21 mouse cellular contexts compared by ENCODE assay signal in the genomic region with DNA sequence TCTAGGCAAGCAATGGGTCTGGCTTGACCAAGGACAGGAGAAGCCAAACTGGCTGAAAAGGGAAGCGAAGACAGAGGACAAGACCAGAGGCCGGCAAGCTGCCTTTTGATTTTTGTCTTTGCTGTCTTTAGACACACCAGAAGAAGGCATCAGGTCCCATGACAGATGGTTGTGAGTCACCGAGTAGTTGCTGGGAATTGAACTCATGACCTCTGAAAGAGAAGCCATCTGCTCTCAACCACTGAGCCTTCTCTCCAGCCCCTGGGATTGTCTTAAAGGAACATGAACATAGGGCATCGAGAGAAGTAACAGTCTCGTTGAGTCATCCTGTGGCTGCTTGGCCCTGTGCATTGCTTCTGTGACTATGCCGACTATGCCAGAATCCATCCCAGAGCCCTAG. TPM values are rescaled to one million over a fixed set of nuclear protein-coding genes. Genes with fewer than 3 reads are reported as not detected.
DNase-seq lines count a peak whose midpoint lies in the region; ATAC-seq and TF ChIP-seq lines count a peak whose summit lies in the region.
"Had no signal": no experiment of that assay in that cellular context is flagged by ENCODE, and none has a peak within 500 bp of the region (broad histone marks: within the 10 kb centered on the region; RNA-seq: fewer than 3 reads in every experiment).

No protein-coding gene starts in this region.

- H3K4me1 ChIP-seq in heart, embryonic 16.5 days (ENCODE audit: control insufficient read depth, insufficient read depth, low read length), result peaks cover 31% of the 10 kb centered on the region
- peaks cover 48% of the 10 kb centered on the region for H3K4me1 ChIP-seq in bone marrow macrophage, adult 2 months (ENCODE audit: control insufficient read depth, insufficient read depth, low read length)
- H3K4me1 ChIP-seq in midbrain, embryonic 14.5 days (ENCODE audit: control insufficient read depth, insufficient read depth, low read length), result peaks cover 20% of the 10 kb centered on the region; the same call in 1 of the 2 replicates

- H3K27me3 ChIP-seq in heart, embryonic 16.5 days (ENCODE audit: control insufficient read depth, insufficient read depth, low read length), result peaks cover 9% of the 10 kb centered on the region
- peaks cover 10% of the 10 kb centered on the region for H3K27me3 ChIP-seq in midbrain, embryonic 14.5 days (ENCODE audit: control insufficient read depth, insufficient read depth, low read length)

- no peak overlapping the region for H3K4me3 ChIP-seq in heart, embryonic 16.5 days (ENCODE audit: low read length)
- H3K4me3 ChIP-seq in bone marrow macrophage, adult 2 months (ENCODE audit: insufficient read depth, low read length), result no peak overlapping the region
- no peak overlapping the region for H3K4me3 ChIP-seq in midbrain, embryonic 14.5 days (replicated peaks; ENCODE audit: low read depth, low read length)
- H3K4me3 ChIP-seq: limb, embryonic 13.5 days; liver, embryonic 13.5 days; midbrain, embryonic 12.5 days had no signal

- no peak overlapping the region for H3K9ac ChIP-seq in heart, embryonic 16.5 days (ENCODE audit: low read length)
- no peak overlapping the region for H3K9ac ChIP-seq in midbrain, embryonic 14.5 days (replicated peaks; ENCODE audit: low read length)
- H3K9ac ChIP-seq: limb, embryonic 13.5 days; liver, embryonic 13.5 days; lung, embryonic 14.5 days; midbrain, embryonic 12.5 days had no signal

- H3K27ac ChIP-seq in heart, embryonic 16.5 days (ENCODE audit: low read length), result peak overlapping the region; percentile 31; the same call in 1 of the 2 replicates
- peak overlapping the region; percentile 48 for H3K27ac ChIP-seq in bone marrow macrophage, adult 2 months (ENCODE audit: insufficient read depth, low read depth, low read length)
- H3K27ac ChIP-seq in midbrain, embryonic 14.5 days (replicated peaks; ENCODE audit: low read depth, low read length), result no peak overlapping the region
- H3K27ac ChIP-seq: limb, embryonic 13.5 days; liver, embryonic 13.5 days; midbrain, embryonic 12.5 days had no signal

- TF ChIP-seq POLR2A in bone marrow macrophage, adult 2 months (IDR thresholded peaks at IDR 0.05; ENCODE audit: borderline replicate concordance, low read depth, low read length), result no peak

- H3K36me3 ChIP-seq in heart, embryonic 16.5 days (ENCODE audit: control insufficient read depth, insufficient read depth), result no peaks in the 10 kb centered on the region
- no peaks in the 10 kb centered on the region for H3K36me3 ChIP-seq in midbrain, embryonic 14.5 days (ENCODE audit: control insufficient read depth, insufficient read depth, low read length)
- H3K36me3 ChIP-seq: limb, embryonic 13.5 days; liver, embryonic 13.5 days; midbrain, embryonic 12.5 days had no signal

- no peak overlapping the region for H3K4me2 ChIP-seq in heart, embryonic 16.5 days (ENCODE audit: low read depth, low read length)
- H3K4me2 ChIP-seq in midbrain, embryonic 14.5 days (ENCODE audit: low read length), result no peak overlapping the region
- H3K4me2 ChIP-seq: limb, embryonic 13.5 days; liver, embryonic 13.5 days; lung, embryonic 14.5 days; midbrain, embryonic 12.5 days had no signal

- no peak for DNase-seq in heart, adult 8-10 months (ENCODE audit: low spot score)
- DNase-seq in thymus, postnatal 4 days, result peak; percentile 40
- DNase-seq in thymus, postnatal 10 days (ENCODE audit: low spot score in 2 of 2), result no peak
- no peak for DNase-seq in midbrain, embryonic 14.5 days
- DNase-seq in gastrocnemius, postnatal 4 days (ENCODE audit: low spot score in 2 of 2), result no peak
- DNase-seq in left cerebral cortex, adult 8-10 months (ENCODE audit: low spot score in 2 of 2), result no peak
- DNase-seq: adrenal gland, postnatal 36 days; cerebellum, postnatal 14 days; heart, adult 11 months; kidney, adult 18-20 months; kidney, postnatal 10 days; liver, embryonic 13.5 days; lung, embryonic 14.5 days; lung, postnatal 4 days had no signal

- TF ChIP-seq CTCF in bone marrow macrophage, adult 2 months (IDR thresholded peaks at IDR 0.05; ENCODE audit: low read depth, low read length), result no peak

- ATAC-seq in heart, embryonic 16.5 days (replicated peaks; ENCODE audit: extremely low read depth, insufficient read depth, low FRiP score), result no peak
- no peak for ATAC-seq in midbrain, embryonic 14.5 days (ENCODE audit: low FRiP score, low TSS enrichment)

- H3K9me3 ChIP-seq in heart, embryonic 16.5 days (replicated peaks; ENCODE audit: control insufficient read depth, low read length), result no peaks in the 10 kb centered on the region
- H3K9me3 ChIP-seq in midbrain, embryonic 14.5 days (ENCODE audit: control insufficient read depth, low read length), result no peaks in the 10 kb centered on the region
- H3K9me3 ChIP-seq: limb, embryonic 13.5 days; liver, embryonic 13.5 days; midbrain, embryonic 12.5 days had no signal

- 75% methylated on average over 6 of the region's 6 CpGs for WGBS in heart, embryonic 16.5 days
- WGBS in midbrain, embryonic 14.5 days, result 83% methylated on average over 6 of the region's 6 CpGs

RNA-seq across cellular contexts. Expression of a gene that starts 2.3 kb away (rescaled TPM):
- polyA plus RNA-seq in heart, embryonic 16.5 days (2015; fragmentation: Nextera tagmentation; extraction: Ambion mirVana), result 0.70 and 1.4 TPM in 2 replicates
- total RNA-seq in heart, adult 8-10 months (2022), result 1 to 10 TPM in 1 of 4 experiments, under 1 TPM in 3; 0.14 to 2.5 (median 0.49) TPM
- polyA plus RNA-seq in bone marrow macrophage, adult 2 months (2012; ENCODE audit: insufficient read depth, insufficient read length, missing spikeins), result 24.3 and 26.0 TPM in 2 replicates
- polyA plus RNA-seq in midbrain, embryonic 14.5 days (2014; fragmentation: Nextera tagmentation; extraction: Ambion mirVana), result 0.08 TPM in 1 of 2 replicates, not detected in the other
- under 1 TPM; 0.47 to 0.78 TPM for total RNA-seq in gastrocnemius, postnatal 4 days (2021)
- 1 to 10 TPM in 2 of 4 experiments, under 1 TPM in 2; 0.17 to 1.1 (median 0.82) TPM for total RNA-seq in left cerebral cortex, adult 8-10 months (2022)
- total RNA-seq: left cerebral cortex, postnatal 14 days had no signal
- polyA plus RNA-seq: forebrain, embryonic 11.5 days; neural tube, embryonic 14.5 days had no signal

RNA-seq across cellular contexts. Expression of a gene that starts 39.5 kb away (rescaled TPM):
- 7.1 and 7.2 TPM in 2 replicates for polyA plus RNA-seq in heart, embryonic 16.5 days (2015; fragmentation: Nextera tagmentation; extraction: Ambion mirVana)
- 10 to 100 TPM; 37.5 to 52.5 (median 45.0) TPM for total RNA-seq in heart, adult 8-10 months (2022)
- polyA plus RNA-seq in bone marrow macrophage, adult 2 months (2012; ENCODE audit: insufficient read depth, insufficient read length, missing spikeins), result 5.5 and 8.7 TPM in 2 replicates
- polyA plus RNA-seq in midbrain, embryonic 14.5 days (2014; fragmentation: Nextera tagmentation; extraction: Ambion mirVana), result 13.0 and 15.3 TPM in 2 replicates
- total RNA-seq in gastrocnemius, postnatal 4 days (2021), result 100 to 1,000 TPM; 107 to 112 TPM
- 100 to 1,000 TPM in 2 of 4 experiments, 10 to 100 TPM in 2; 95.7 to 104 (median 99.7) TPM for total RNA-seq in left cerebral cortex, adult 8-10 months (2022)

RNA-seq across cellular contexts. Expression of a gene that starts 49.2 kb away (rescaled TPM):
- polyA plus RNA-seq in heart, embryonic 16.5 days (2015; fragmentation: Nextera tagmentation; extraction: Ambion mirVana), result 41.5 and 46.2 TPM in 2 replicates
- total RNA-seq in heart, adult 8-10 months (2022), result 10 to 100 TPM; 35.4 to 43.7 (median 39.9) TPM
- polyA plus RNA-seq in bone marrow macrophage, adult 2 months (2012; ENCODE audit: insufficient read depth, insufficient read length, missing spikeins), result 36.3 and 37.6 TPM in 2 replicates
- 41.9 and 47.5 TPM in 2 replicates for polyA plus RNA-seq in midbrain, embryonic 14.5 days (2014; fragmentation: Nextera tagmentation; extraction: Ambion mirVana)
- 10 to 100 TPM; 31.5 to 38.4 TPM for total RNA-seq in gastrocnemius, postnatal 4 days (2021)
- total RNA-seq in left cerebral cortex, adult 8-10 months (2022), result 10 to 100 TPM; 46.4 to 64.0 (median 61.0) TPM
